Mouse (Mus musculus): ENCODE measurements at regions not wholly inside any gene's neighbourhood (a gene's known extent, or its start where the extent isn't known, plus 50 kb on each side); places are given as distances from the start of the nearest gene placed in this dataset.
"Not testable (repeated sequence)": the region's sequence is repeated elsewhere in the genome, so short reads cannot be mapped to it uniquely, and the experiment has no call there.

- H3K9me3 ChIP-seq; H3K27ac ChIP-seq (replicated peaks); H3K9ac ChIP-seq; H3K4me3 ChIP-seq; H3K4me1 ChIP-seq; ATAC-seq (ENCODE audit: extremely low read depth, insufficient number of reproducible peaks, low FRiP score, low TSS enrichment); H3K4me2 ChIP-seq; H3K27me3 ChIP-seq (replicated peaks); H3K36me3 ChIP-seq: not testable (repeated sequence)
- WGBS: 3% methylated on average over 1 of the region's 1 CpGs
Observed at GRCm38 (mm10) chr8:71081291-71081690, 175.6 kb downstream of the Map1s start.

DNA sequence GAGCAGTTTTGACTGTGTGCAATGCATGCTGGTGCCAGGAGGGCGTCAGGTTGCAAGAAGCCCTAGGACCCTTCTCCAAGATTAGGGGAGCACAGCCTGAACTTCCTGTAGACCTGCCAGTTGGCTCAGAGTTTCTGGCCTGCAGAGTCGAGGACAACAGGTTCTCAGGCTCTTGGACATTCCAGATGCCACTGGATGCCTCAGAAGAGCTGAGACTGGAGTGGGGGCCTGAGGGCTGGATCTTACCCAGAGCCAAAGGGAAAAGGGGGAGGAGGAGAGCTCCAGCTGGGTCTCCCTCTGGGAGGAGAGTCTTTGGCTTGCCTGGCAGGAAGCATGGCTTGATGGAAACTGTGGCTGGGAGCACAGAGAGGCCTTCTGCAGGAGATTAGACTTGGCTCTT is 145.4 kb upstream of the Myo9b start:
- not testable (repeated sequence) for ATAC-seq (ENCODE audit: extremely low read depth, insufficient number of reproducible peaks, low FRiP score, low TSS enrichment); H3K4me1 ChIP-seq
- WGBS: 27% methylated on average over 2 of the region's 2 CpGs

DNA sequence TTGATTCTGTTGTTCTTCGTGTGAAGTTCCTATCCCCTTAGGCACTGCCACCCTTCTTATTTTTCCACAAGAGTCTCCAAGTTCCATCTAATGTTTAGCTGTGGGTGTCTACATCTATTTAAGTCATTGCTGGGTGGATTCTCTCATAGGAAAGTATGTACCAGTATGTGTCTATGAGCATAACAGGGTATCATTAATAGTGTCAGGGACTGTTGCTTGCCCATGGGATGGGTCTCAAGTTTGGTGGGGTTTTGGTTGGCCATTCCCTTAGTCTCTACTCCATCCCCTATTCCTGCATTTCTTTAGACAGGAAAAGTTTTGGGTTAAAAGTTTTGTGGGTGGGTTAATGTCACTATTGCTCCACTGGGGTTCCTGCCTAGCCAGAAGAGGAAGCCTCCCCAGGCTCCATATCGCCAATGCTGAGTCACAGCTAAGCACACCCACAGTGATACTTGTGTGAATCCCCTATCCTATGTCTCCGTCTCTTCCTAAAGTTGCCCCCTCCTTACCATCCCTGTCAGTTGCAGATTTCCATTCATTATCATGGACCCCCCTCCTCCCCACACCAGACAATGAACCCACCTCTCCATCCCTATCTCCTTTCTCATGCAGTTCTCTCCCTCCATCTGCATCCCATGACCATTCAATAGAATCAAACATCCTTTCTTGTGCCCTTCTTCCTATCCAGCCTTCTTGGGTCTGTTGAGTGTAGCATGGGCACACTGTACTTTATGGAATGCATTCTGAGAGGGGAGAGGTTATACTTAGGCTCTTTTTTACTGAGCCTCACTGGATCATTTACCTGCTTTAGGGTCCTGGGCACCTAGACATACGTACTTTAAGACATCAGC is 141.9 kb upstream of the Myo9b start:
- H3K27ac ChIP-seq (replicated peaks): no peak overlapping the region
- WGBS: 48% methylated on average over 4 of the region's 4 CpGs
- ATAC-seq (ENCODE audit: extremely low read depth, insufficient number of reproducible peaks, low FRiP score, low TSS enrichment): peak; percentile 69; the same call in 1 of the 2 replicates
- no peak overlapping the region for H3K4me3 ChIP-seq
- H3K4me1 ChIP-seq: no peaks in the 10 kb centered on the region
- H3K9ac ChIP-seq: no peak overlapping the region
- no peaks in the 10 kb centered on the region for H3K27me3 ChIP-seq (replicated peaks)
- H3K36me3 ChIP-seq: no peaks in the 10 kb centered on the region
- H3K4me2 ChIP-seq: no peak overlapping the region
- H3K9me3 ChIP-seq: no peaks in the 10 kb centered on the region

More for the DNA sequence above, 145.4 kb upstream of the Myo9b start:
- H3K9ac ChIP-seq; H3K27ac ChIP-seq (replicated peaks); H3K36me3 ChIP-seq; H3K9me3 ChIP-seq; H3K27me3 ChIP-seq (replicated peaks); H3K4me3 ChIP-seq; H3K4me2 ChIP-seq: not testable (repeated sequence)

DNA sequence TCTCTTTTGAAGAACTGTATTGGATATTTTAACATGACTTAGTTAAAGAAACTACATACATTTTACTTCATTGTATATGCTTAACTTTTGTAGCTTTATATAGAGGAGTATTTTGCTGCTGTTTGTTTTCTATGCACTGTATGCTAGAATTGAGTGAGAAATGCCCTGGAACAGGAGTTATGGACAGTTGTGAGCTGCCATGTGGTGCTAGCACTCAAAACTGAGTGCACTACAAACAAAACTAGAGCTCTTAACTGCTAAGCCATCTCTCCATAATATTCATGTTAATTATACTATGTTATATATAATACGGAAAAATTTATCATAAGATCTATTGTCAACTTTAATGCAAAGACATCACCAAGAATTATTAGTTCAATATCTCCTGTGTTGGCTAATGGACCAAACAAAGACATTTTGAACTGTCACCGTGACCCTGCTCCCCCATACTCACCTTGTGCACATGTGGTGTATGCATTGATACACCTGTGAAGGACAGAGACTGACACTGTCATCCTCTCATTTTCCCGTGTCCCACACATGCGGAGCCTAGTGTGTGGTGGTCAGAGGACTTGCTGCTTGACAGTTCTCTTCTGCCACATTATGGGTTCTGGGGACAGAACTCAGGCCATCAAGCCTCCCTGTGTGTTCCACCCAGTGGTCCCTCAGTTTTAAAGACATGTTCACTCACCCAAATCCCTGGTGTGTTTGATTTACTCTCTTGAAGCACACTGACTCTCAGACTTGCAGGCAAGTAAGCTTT is 141.0 kb upstream of the Myo9b start:
- H3K9ac ChIP-seq: no peak overlapping the region
- H3K4me3 ChIP-seq: no peak overlapping the region
- 79% methylated on average over 4 of the region's 4 CpGs for WGBS
- H3K36me3 ChIP-seq: no peaks in the 10 kb centered on the region
- ATAC-seq (ENCODE audit: extremely low read depth, insufficient number of reproducible peaks, low FRiP score, low TSS enrichment): peak; percentile 56; the same call in 1 of the 2 replicates
- no peak overlapping the region for H3K27ac ChIP-seq (replicated peaks)
- H3K4me2 ChIP-seq: no peak overlapping the region
- no peaks in the 10 kb centered on the region for H3K9me3 ChIP-seq
- no peaks in the 10 kb centered on the region for H3K27me3 ChIP-seq (replicated peaks)
- H3K4me1 ChIP-seq: no peaks in the 10 kb centered on the region

DNA sequence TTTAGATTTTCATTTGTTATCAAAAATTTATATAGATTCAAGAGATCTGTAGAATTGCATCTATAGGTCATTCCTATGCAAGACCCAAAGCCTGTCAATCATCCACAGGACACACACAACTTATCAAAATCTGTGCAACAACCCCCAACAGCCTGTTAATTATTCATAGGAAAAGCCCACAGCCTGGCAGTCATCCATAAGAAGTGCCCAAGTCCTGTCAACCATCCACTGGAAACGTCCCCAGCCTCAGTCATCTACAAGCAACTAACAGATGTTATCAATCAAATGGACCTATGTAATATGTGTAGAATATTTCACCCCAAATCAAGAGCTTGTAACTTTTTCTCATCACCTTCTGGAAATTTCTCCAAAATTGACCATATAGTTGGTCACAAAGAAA is 139.6 kb upstream of the Myo9b start:
- not testable (repeated sequence) for H3K27ac ChIP-seq (replicated peaks); H3K9ac ChIP-seq; H3K4me2 ChIP-seq; H3K36me3 ChIP-seq; H3K4me1 ChIP-seq; H3K4me3 ChIP-seq; H3K27me3 ChIP-seq (replicated peaks); ATAC-seq (ENCODE audit: extremely low read depth, insufficient number of reproducible peaks, low FRiP score, low TSS enrichment); H3K9me3 ChIP-seq
- WGBS: 46% methylated on average over 1 of the region's 1 CpGs

- not testable (repeated sequence) for H3K4me3 ChIP-seq; H3K36me3 ChIP-seq; H3K4me1 ChIP-seq; H3K27ac ChIP-seq (replicated peaks); ATAC-seq (ENCODE audit: extremely low read depth, insufficient number of reproducible peaks, low FRiP score, low TSS enrichment); H3K9ac ChIP-seq; H3K27me3 ChIP-seq (replicated peaks); H3K9me3 ChIP-seq; H3K4me2 ChIP-seq
- whole genome bisulfite sequencing: 75% methylated on average over 3 of the region's 3 CpGs
Observed at GRCm38 (mm10) chr8:71137131-71137530, 135.4 kb upstream of the Myo9b start.

DNA sequence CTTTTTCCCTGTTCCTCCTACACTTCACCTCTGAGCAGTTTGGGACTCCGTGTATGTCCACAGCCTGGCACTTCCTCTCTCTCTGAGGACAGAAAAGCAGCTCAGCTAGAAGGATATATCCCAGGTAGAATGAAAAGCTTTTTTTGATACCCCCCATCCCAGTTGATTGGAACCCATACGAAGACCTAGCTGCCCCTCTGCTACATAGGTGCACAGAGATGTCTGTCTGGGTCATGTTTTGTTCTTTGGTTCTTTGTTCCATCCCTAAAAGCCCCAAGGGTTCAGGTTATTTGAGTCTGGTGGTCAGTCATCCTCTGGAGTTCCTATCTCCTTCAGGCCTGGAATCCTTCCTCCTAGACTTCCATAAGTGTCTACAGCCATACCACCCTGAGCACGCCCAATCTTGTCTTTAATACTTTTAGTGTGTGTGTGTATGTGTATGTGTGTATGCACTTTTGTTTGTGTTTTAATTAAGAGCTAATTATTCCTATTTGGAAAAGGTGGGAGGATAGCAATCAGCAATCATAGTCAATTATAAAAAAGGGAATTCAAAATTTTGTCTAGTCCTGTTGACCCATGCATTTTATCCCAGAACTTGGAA is 130.0 kb upstream of the Myo9b start:
- 54% methylated on average over 3 of the region's 3 CpGs for WGBS
- not testable (repeated sequence) for H3K36me3 ChIP-seq; H3K4me1 ChIP-seq; H3K9ac ChIP-seq; H3K4me2 ChIP-seq; H3K27me3 ChIP-seq (replicated peaks); H3K9me3 ChIP-seq; H3K27ac ChIP-seq (replicated peaks); ATAC-seq (ENCODE audit: extremely low read depth, insufficient number of reproducible peaks, low FRiP score, low TSS enrichment); H3K4me3 ChIP-seq

DNA sequence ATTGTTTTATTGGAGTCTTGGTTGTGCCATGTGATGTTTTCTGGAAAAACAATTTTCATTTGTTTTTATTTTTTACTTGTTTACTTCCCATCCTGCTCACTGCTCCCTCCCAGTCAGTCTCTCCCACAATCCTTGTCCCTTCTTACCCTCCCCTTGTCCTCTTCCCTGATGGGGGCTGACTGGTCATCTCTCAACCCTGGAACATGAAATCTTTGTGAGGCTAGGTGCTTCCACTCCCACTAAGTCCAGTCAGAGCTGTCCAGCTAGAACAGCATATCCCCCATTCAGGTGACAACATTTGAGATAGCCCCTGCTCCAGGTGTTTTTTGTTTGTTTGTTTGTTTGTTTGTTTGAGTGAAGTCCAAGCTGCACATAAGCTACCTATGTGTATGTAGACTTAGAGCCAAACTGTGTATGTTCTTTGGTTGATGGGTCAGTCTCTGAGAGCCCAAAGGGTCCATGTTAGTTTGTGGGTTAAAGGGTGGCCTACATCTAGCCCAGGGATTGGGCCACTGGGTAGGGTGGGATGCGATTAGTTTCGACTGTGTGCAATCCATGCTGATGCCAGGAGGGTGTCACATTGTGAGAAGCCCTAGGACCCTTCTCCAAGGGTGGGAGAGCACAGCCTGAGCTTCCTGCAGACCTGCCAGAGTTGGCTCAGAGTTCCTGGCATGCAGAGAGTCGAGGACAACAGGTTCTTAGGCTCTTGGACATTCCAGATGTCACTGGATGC is 100.9 kb upstream of the Myo9b start:
- H3K9me3 ChIP-seq; H3K27ac ChIP-seq (replicated peaks); ATAC-seq (ENCODE audit: extremely low read depth, insufficient number of reproducible peaks, low FRiP score, low TSS enrichment); H3K4me1 ChIP-seq; H3K4me2 ChIP-seq; H3K4me3 ChIP-seq; H3K27me3 ChIP-seq (replicated peaks); H3K36me3 ChIP-seq; H3K9ac ChIP-seq: not testable (repeated sequence)
- WGBS: 57% methylated on average over 3 of the region's 3 CpGs

DNA sequence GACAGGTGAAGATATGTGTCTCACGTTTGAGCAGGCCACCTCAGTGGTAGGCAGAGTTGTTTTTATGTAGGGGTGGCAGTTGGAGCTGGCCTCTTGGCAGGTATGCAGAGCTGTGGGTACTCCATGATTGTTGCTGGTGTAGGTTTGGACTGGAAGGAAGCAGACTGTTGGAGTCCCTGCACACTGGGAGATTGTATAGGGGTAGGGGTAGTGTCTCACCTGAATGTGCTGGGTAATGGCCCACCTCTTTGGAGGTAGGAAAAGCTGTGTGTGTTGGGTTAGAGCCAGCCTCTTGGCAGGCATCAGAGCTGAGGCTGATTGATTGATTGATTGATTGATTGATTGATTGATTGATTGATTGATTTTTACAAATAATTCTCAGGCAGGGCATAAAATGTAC is 79.6 kb upstream of the Myo9b start:
- H3K27ac ChIP-seq (replicated peaks); H3K4me2 ChIP-seq; H3K4me3 ChIP-seq; H3K36me3 ChIP-seq; H3K27me3 ChIP-seq (replicated peaks); H3K9me3 ChIP-seq; H3K4me1 ChIP-seq; ATAC-seq (ENCODE audit: extremely low read depth, insufficient number of reproducible peaks, low FRiP score, low TSS enrichment); H3K9ac ChIP-seq: not testable (repeated sequence)
- 36% methylated on average over 1 of the region's 1 CpGs for WGBS

DNA sequence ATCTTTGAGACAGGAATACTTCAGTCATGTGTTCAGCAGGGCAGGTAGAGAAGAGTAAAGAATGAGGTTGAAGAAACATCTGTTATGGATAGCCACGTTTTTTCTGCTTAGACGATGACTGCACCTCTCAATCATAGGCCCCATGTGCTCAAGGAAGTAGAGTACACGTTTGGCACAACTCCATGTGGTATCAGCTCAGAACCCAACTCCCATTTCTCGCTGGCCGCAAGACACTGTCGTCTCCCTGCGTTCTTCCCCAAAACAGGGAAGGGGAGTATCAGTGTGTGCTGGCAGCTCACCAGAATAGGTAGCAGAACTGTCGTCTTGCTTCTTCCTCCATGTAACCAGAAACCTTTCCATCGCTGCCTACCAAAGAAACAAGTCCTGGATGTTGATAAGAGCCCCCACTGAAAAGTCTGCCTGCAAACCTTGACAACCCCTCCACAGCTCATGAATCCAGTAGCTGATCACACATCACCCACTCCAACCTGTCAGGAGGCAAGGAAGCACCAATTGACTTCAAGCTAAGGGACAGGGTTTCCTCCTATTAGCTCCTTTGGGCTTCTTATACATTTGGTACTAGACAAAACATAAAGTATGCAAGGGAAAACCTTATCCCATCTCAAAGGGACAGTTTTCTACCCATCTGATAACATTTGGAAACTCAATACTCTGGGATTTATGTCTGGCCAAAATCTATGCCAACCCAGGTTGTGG is 77.3 kb upstream of the Myo9b start:
- not testable (repeated sequence) for H3K36me3 ChIP-seq; H3K27me3 ChIP-seq (replicated peaks); H3K4me3 ChIP-seq; H3K27ac ChIP-seq (replicated peaks); H3K4me1 ChIP-seq; H3K9me3 ChIP-seq; H3K4me2 ChIP-seq; H3K9ac ChIP-seq
- 0 out of 2 replicates have a peak, but pooled peaks have one; percentile 11 for ATAC-seq (ENCODE audit: extremely low read depth, insufficient number of reproducible peaks, low FRiP score, low TSS enrichment)
- 51% methylated on average over 9 of the region's 9 CpGs for WGBS
